Mouse (Mus musculus): Measurements from ENCODE around the gene Gm20075.
"Not testable (repeated sequence)": the region's sequence is repeated elsewhere in the genome, so short reads cannot be mapped to it uniquely, and the experiment has no call there.

Gm20075 gene

DNA sequence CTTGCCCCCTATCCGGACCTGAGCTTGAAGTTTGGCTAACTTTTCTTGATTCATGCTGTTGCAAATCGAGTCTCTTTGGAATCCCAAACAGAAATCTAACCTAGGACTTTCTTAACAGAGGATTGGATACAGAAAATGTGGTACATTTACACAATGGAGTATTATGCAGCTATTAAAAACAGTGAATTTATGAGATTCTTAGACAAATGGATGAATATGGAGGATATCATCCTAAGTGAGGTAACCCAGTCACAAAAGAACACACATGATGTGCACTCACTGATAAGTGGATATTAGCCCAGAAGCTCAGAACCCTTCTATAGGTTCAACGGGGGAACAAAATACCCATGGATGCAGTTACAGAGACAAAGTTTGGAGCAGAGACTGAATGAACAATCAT is at the start of gene Gm20075:
Gm20075 (minus strand) TSS at position 101 of the 400 bp plus-strand sequence.
- not testable (repeated sequence) for DNase-seq

- DNase-seq: no peak
These were observed 47.9 kb upstream of the Gm20075 start for GRCm38 (mm10) chr13:96129081-96129480.

- no peak for DNase-seq
These were observed 45.5 kb upstream of the Gm20075 start for GRCm38 (mm10) chr13:96126669-96127068.

DNA sequence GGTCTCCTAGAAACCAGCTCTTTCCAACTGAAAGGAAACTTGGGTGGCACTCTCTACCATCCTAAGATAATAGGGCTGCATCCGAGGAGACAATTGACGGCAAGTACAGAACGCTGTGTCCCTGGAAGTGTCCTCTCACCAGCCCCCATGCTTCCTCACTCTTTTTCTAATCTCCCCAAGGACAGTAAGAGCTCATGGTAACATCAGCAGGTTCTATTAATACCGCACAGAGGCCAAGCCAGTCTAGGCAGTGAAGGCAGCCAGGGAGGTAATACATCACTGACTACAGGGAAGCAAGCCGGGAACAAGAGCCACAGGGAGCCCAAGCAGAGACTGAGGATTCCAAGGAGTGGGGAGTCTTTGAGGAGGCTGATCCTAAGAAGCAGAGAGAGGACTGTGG is 43.8 kb upstream of the Gm20075 start:
- DNase-seq: no peak

- no peak for DNase-seq
These were observed 31.5 kb upstream of the Gm20075 start for GRCm38 (mm10) chr13:96112711-96113110.

GRCm38 (mm10) chr13:96110767-96111166 is 29.6 kb upstream of the Gm20075 start:
- no peak for DNase-seq

GRCm38 (mm10) chr13:96106367-96106766 is 25.2 kb upstream of the Gm20075 start:
- DNase-seq: no peak

DNA sequence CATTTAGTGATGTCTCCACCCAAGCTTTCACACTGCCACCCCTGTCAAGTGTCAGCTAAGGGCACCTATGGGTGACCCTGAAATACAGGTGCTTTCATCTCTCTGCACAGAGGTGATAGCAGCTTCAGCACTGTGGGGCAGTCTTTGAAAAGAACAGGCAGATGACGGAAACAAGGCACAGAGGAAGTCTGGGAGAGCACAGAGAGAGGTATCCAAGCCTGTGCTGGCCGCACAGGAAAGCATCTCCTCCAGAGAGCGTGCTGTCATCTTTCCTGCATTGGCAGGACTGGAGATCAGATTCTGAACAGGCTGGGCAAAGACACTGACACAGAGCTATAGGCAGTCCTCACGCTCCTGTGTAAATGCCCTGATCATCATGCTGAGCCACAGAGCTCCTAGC is 9.8 kb upstream of the Gm20075 start:
- no peak for DNase-seq

DNA sequence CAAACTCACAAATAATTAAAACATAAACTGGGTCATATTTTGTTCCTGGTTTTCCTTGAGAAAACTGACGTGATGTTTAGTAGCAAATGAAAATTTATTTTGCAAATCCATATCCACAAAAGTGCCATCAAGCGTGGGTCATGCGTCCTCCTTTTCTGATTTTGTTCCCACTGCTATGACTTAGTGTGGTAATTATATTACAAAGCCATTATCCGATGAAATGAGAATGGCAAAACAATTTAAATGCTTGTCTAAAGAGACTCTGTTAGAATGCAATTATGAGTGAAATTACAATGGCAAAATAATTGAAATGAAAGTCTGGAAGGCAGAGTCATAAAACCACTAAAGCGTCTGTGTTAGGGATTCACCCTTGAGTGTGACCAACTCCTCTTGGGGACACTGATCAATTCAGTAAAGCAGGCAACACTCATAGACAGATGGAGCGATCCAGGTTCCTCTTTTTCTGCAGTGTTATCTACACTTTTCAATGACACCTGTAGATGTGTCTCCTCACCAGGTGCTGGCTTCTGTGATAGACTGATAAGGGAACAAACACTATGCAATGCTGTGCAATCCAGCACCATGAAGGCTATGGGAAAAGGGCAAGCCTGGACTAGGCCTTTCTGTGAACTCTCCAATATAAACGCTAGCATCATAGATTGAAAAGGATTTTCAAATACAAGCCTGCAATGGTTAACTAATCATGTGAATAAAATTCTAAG is 4.6 kb upstream of the Gm20075 start:
- DNase-seq: no peak

- not testable (repeated sequence) for DNase-seq
These were observed 578 bp upstream of the Gm20075 start, which contains the start of gene Gm17190 for GRCm38 (mm10) chr13:96081754-96082153. Gm17190 (plus strand) TSS chr13:96082054.

GRCm38 (mm10) chr13:96073555-96073954 is 7.6 kb downstream of the Gm20075 start:
- peak; percentile 16 for DNase-seq

DNA sequence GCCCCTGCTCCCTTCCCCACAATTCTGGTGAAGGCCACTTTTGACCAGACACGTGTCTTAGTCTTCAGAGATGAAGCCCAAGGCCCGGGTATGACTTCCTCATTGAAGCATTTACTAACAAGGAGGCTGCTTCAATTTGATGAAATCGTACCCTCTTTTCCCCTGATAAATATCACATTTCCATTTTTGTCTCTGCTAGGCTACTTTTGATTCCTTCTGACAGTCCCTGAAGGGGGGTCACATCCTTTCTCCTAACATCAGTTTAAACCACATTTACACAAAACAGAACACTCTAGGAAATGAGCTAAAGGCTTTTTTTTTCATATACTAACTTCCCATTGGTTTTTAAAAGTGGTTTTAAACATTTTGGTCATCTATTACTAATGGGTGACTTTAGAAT is 28.4 kb downstream of the Gm20075 start:
- no peak for DNase-seq

DNA sequence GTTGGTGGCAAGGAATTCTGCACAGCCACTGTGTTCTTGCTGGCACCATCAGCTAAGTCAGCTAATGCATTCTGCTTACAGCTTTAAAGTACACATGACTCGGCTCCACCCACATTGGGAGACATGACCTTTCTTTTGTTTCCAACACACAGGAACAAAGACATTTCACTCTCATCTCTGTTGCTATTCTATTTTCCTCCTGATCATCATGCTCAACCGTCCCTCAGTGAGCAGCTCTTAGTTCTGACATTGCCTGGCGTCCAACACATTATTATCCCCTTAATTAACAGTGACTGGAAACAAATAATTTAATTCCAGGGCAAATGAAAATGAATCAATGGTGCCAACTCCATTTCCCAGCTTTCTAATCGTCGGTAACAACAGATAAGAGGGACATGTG is 35.8 kb downstream of the Gm20075 start:
- DNase-seq: no peak

DNA sequence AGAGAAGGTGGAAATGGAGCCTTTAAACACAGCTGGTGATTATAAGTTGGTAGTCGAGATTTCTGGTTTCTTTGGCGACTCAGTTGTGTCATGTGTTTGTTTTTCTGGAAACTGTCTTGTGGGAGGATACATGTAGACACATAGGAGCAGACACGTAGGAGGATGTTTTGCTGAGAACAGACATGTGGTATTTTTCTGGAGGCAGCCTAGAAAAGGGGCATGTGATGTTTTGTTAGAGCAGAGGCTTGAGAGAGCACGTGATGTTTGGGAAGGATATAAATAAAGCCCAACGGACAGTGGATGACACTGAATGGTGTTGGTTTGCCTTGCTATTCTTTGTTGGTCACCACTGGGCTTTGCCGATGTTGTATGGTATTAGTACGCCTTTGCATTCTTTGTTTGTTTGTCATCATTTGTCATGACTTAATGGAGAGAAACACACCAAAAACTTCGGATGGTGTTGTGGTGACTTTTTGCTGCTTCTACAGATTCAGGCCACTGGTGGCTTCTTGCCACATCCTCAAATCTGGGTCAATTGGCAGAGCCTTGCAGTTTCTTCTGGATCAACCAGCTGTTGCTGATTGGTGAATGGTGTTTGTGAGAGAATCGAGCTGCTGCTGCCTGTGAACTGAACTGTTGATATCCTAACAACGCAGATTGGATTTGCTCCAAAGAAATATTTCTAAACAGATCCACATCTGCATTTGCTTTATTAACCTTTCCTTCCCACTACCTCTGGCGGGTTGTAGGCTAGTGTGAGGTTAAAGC is 40.7 kb downstream of the Gm20075 start:
- no peak for DNase-seq

DNA sequence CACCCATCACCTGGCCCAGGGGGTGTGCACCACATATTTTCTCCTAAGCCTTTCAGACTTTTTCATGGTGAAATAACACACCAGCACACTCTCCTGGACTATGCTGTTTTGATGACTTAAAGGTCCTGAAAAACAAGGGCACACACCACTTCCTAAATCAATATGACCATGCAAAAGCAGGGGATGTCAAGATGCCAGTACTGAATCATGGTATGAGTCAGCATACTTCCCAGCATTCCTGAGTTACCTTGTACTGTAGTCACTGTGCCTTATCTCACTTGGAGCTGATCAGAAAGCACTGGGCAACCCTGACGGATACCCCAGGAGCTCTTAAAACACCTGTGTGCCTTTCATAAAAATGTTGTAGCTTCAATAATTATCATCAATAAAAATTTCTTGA is 41.6 kb downstream of the Gm20075 start:
- DNase-seq: no peak

GRCm38 (mm10) chr13:96030368-96031223 is 50.6 kb downstream of the Gm20075 start:
- DNase-seq: peak; percentile 78

Data from right cerebral cortex, postnatal 4 days (tissue).